Mouse (Mus musculus) neural tube, embryonic 15.5 days (tissue): ENCODE measurements around the gene Klk11. TPM values are rescaled to one million over a fixed set of nuclear protein-coding genes. Genes with fewer than 3 reads are reported as not detected.

Source experiments
- ATAC-seq: fragments of 200-750 bp; cut with Nextera tagmentation; 2 replicates; pipeline ENCODE4 v1.8.0; 2017; ENCODE audit warnings: mild to moderate bottlenecking, moderate TSS enrichment, moderate library complexity; ENCODE audit not compliant: low FRiP score
- H3K27ac ChIP-seq: fragments of 300-500 bp; sonication (generic); replicated peaks from 2 replicates; pipeline ENCODE4 v1.5.1; 2015; ENCODE audit warnings: mild to moderate bottlenecking, inconsistent platforms
- H3K27me3 ChIP-seq: fragments of 300-500 bp; sonication (generic); replicated peaks from 2 replicates; pipeline ENCODE4 v1.6.1; 2015; ENCODE audit warnings: inconsistent platforms
- H3K36me3 ChIP-seq: fragments of 300-500 bp; sonication (generic); 2 replicates; pipeline ENCODE4 v1.6.1; 2015; ENCODE audit warnings: inconsistent platforms
- H3K4me1 ChIP-seq: fragments of 300-500 bp; sonication (generic); 2 replicates; pipeline ENCODE4 v1.6.1; 2015; ENCODE audit warnings: inconsistent platforms
- H3K4me2 ChIP-seq: fragments of 300-500 bp; sonication (generic); 2 replicates; pipeline ENCODE4 v1.6.1; 2015; ENCODE audit warnings: inconsistent platforms, mild to moderate bottlenecking, moderate library complexity
- H3K4me3 ChIP-seq: fragments of 300-500 bp; sonication (generic); replicated peaks from 2 replicates; pipeline ENCODE4 v1.5.1; 2015; ENCODE audit warnings: mild to moderate bottlenecking, inconsistent platforms
- H3K9ac ChIP-seq: fragments of 300-500 bp; sonication (generic); replicated peaks from 2 replicates; pipeline ENCODE4 v1.6.1; 2015; ENCODE audit warnings: mild to moderate bottlenecking, inconsistent platforms
- H3K9me3 ChIP-seq: fragments of 300-500 bp; sonication (generic); replicated peaks from 2 replicates; pipeline ENCODE4 v1.6.1; 2016; ENCODE audit warnings: inconsistent platforms
- WGBS: fragments of 180-500 bp; shearing (Covaris S2); methylation state at CpG from one replicate; pipeline ENCODE4 v1.1.7; 2015; ENCODE audit warnings: mixed read lengths; 5-methylcytosine and 5-hydroxymethylcytosine counted together
- polyA plus RNA-seq: library from polyadenylated mRNA; unstranded; fragments of >200 nt; fragmentation: Nextera tagmentation; extraction: Ambion mirVana; gene quantifications from 2 replicates; pipeline ENCODE4 v1.2.1, GENCODE M21; 2015

Gene Klk11
- polyA plus RNA-seq, 1 experiment from 2014 or later, result not detected

DNA sequence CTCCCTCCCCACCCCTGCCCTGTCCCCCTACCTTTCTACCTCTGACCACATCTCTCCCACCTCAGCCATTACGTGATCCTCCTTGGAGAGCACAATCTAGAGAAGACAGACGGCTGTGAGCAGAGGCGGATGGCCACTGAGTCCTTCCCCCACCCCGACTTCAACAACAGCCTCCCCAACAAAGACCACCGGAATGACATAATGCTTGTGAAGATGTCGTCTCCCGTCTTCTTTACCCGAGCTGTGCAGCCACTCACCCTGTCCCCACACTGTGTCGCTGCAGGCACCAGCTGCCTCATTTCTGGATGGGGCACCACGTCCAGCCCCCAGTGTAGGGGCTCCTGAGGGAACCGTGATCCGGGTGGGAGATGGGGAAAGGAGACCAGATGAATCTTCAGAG lies 3.0 kb downstream of the Klk11 start:
- H3K36me3 ChIP-seq, result no peaks in the 10 kb centered on the region
- H3K4me2 ChIP-seq, result no peak overlapping the region
- ATAC-seq, result no peak
- no peaks in the 10 kb centered on the region for H3K27me3 ChIP-seq
- no peak overlapping the region for H3K27ac ChIP-seq
- H3K9me3 ChIP-seq, result no peaks in the 10 kb centered on the region
- H3K4me3 ChIP-seq, result no peak overlapping the region
- peaks cover 2% of the 10 kb centered on the region; the same call in 1 of the 2 replicates for H3K4me1 ChIP-seq
- 88% methylated on average over 12 of the region's 12 CpGs for whole genome bisulfite sequencing
- no peak overlapping the region for H3K9ac ChIP-seq

DNA sequence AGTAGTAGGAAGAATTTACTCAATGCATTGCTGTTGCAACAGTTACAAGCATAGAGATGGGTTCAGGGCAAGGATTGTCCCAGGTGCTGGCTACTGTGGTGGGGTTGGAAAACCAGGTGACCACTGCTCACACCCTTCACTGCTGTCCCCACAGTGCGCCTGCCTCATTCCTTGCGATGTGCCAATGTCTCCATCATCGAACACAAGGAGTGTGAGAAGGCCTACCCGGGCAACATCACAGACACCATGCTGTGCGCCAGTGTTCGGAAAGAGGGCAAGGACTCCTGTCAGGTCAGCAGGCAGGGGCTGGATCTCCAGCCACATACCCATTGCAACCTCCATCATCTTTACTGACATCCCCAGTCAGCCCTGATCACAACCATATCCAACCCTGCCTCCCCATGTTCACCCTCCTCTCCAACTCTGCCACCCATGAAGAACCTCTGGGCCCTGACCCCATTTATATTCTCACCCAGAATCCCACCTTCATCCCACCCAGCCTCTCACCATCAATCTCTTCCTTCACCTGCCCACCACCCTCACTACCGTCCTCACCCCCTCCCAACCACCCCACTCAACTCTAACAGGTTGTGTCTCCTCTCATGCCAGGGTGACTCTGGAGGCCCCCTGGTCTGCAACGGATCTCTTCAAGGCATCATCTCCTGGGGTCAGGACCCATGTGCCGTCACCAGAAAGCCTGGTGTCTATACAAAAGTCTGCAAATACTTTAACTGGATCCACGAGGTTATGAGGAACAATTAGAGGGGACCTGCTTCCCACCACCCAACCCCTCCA lies 4.0 kb downstream of the Klk11 start:
- ATAC-seq, result no peak
- no peaks in the 10 kb centered on the region for H3K9me3 ChIP-seq
- H3K36me3 ChIP-seq, result no peaks in the 10 kb centered on the region
- H3K4me2 ChIP-seq, result no peak overlapping the region
- WGBS, result 90% methylated on average over 10 of the region's 10 CpGs
- peaks cover 4% of the 10 kb centered on the region for H3K27me3 ChIP-seq
- no peak overlapping the region for H3K9ac ChIP-seq
- peaks cover 5% of the 10 kb centered on the region; the same call in 1 of the 2 replicates for H3K4me1 ChIP-seq
- no peak overlapping the region for H3K4me3 ChIP-seq
- no peak overlapping the region for H3K27ac ChIP-seq

DNA sequence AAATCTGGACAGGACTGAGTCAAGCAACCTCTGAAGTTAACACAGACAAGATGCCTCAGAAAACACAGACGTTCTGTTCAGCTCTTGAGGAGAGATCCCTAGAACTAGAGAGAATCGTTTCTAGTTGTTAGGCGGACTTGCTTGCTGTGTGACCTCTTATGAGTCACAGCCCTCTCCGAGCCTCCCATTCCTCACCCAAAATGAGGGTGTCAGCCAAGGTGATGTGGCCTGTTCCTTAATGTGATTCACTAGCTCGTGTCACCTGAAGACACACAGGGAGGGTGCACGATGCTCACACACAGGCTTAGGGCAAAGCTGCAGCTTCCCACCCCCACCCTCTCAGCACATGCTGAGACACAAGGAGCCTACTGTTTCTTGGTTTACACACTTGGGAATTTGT lies 5.8 kb downstream of the Klk11 start:
- H3K4me2 ChIP-seq, result no peak overlapping the region
- no peaks in the 10 kb centered on the region for H3K9me3 ChIP-seq
- peaks cover 6% of the 10 kb centered on the region for H3K27me3 ChIP-seq
- 83% methylated on average over 6 of the region's 6 CpGs for WGBS
- H3K9ac ChIP-seq, result no peak overlapping the region
- H3K36me3 ChIP-seq, result no peaks in the 10 kb centered on the region
- peaks cover 5% of the 10 kb centered on the region; the same call in 1 of the 2 replicates for H3K4me1 ChIP-seq
- no peak overlapping the region for H3K4me3 ChIP-seq
- ATAC-seq, result no peak
- H3K27ac ChIP-seq, result no peak overlapping the region

DNA sequence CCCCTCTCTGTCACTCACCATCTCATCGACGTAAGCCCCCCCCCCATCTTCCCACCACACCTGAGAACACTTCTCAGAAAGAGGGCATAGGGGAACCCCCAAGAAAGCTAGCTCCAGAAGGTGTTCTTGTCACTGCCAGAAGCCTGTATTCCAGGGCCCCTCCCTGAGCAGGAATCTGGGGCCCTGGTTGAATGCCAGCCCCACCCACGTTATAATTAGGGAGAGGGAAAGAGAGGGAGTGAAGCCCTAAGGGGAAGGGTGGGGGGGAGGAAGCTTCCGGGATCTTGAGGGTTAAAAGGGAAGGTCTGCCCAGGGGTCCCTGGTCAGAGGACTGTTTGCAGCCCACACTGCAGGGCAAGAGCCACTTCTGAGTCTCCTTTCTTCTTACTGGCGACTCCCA lies 6.3 kb downstream of the Klk11 start, which contains the start of gene Klk10:
TSS of gene Klk10 (plus strand) at position 290 of the 400 bp plus-strand sequence.
- 45% methylated on average over 5 of the region's 5 CpGs for WGBS
- no peaks in the 10 kb centered on the region for H3K9me3 ChIP-seq
- no peak for ATAC-seq
- no peak within 1 kb of the TSS for H3K27ac ChIP-seq
- no peak within 1 kb of the TSS for H3K9ac ChIP-seq
- H3K4me2 ChIP-seq, result no peak within 1 kb of the TSS
- H3K27me3 ChIP-seq, result peaks cover 6% of the 10 kb centered on the region
- peaks cover 5% of the 10 kb centered on the region; the same call in 1 of the 2 replicates for H3K4me1 ChIP-seq
- H3K36me3 ChIP-seq, result no peaks in the 10 kb centered on the region
- no peak within 1 kb of the TSS for H3K4me3 ChIP-seq

DNA sequence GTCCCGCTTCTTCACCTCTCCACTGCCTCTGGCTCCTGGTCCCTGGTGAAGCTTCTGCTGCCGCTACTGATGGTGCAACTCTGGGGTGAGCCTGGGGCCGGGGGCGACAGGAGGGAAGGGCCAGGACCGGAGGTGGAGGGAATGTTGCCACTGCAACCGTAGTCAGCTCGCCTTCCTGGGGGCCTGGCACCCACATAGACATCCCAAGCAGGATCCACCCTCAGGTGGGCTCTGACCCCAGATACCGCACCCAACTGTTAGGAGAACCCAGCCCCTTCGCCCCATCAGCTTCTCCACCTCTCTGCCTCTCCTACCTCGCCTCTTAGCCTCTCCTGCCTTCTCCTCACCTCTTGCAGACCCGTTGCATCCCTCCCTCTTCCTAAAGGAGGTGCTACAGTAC lies 7.1 kb downstream of the Klk11 start:
- ATAC-seq, result no peak
- peaks cover 5% of the 10 kb centered on the region; the same call in 1 of the 2 replicates for H3K4me1 ChIP-seq
- H3K9me3 ChIP-seq, result no peaks in the 10 kb centered on the region
- no peak overlapping the region for H3K27ac ChIP-seq
- H3K4me2 ChIP-seq, result no peak overlapping the region
- 87% methylated on average over 11 of the region's 11 CpGs for WGBS
- H3K36me3 ChIP-seq, result no peaks in the 10 kb centered on the region
- H3K4me3 ChIP-seq, result no peak overlapping the region
- H3K9ac ChIP-seq, result no peak overlapping the region
- H3K27me3 ChIP-seq, result peaks cover 6% of the 10 kb centered on the region

DNA sequence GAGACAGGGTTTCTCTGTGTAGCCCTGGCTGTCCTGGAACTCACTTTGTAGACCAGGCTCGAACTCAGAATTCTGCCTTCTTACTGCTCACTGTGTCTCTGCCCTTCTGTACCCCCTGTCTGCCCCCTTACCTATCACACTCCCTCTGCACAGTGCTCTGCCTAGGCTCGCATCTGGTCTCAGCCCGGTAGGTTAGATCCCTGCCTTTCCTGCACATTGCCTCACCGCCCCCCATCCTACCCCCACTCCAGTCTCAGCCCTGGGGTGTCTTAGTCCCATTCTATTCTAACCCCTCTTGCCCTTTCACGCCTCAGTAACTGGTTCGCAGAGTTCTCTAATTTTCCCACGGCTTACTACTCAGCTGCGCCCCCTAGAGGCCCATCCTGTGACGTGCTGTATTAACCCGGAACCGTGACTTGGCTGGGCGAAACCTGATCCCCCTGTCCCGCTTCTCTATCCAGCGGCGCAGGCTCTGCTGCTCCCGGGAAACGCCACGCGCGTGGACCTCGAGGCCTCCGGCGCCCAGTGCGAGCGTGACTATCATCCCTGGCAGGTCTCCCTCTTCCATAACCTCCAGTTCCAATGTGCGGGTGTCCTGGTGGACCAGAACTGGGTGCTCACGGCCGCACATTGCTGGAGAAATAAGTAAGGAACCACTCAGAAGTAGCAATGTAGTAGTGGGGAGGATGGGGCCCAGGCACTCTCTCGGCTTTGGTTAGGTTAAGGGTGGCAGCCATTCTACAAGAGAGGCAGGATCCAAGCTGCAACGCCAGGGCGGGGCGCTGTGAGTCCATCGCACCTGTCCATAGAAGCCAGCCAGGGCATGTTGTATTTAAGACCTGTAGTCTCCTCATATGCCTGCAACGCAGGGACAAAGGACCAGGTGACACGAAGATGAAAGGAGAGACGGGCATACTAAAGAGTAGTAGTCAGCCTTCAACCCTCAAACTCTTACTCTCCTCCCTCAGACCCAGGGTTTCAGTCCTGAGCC lies 8.2 kb downstream of the Klk11 start:
- peaks cover 5% of the 10 kb centered on the region; the same call in 1 of the 2 replicates for H3K4me1 ChIP-seq
- no peaks in the 10 kb centered on the region for H3K36me3 ChIP-seq
- H3K27me3 ChIP-seq, result peaks cover 6% of the 10 kb centered on the region
- peak; percentile 76; the same call in 1 of the 2 replicates for ATAC-seq
- H3K27ac ChIP-seq, result no peak overlapping the region
- no peaks in the 10 kb centered on the region for H3K9me3 ChIP-seq
- 10% methylated on average over 36 of the region's 36 CpGs for WGBS
- peak overlapping the region; percentile 34 for H3K4me3 ChIP-seq
- peak overlapping the region; percentile 70 for H3K4me2 ChIP-seq
- peak overlapping the region; percentile 47; the same call in 1 of the 2 replicates for H3K9ac ChIP-seq

DNA sequence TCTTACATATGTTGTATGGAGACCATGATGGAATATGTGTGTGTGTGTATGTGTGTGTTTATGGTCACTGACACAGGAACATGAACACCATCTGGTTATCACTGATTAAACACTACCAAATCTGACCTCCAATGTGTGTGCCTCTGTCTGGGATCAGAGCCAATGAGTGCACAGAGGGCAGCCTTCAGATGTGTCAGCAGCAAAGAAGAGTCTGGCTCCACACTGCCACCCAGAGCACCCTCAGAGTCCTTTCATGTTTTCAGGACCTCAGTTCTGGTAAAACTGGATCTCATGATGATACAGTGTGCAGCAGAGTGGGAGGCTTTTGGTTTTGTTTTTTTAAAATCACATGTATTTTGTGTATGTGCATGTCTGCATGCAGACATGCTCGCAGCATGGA lies 10.9 kb downstream of the Klk11 start:
- ATAC-seq, result no peak
- H3K4me3 ChIP-seq, result no peak overlapping the region
- H3K4me1 ChIP-seq, result peaks cover 5% of the 10 kb centered on the region; the same call in 1 of the 2 replicates
- no peaks in the 10 kb centered on the region for H3K36me3 ChIP-seq
- no peak overlapping the region for H3K4me2 ChIP-seq
- no peak overlapping the region for H3K27ac ChIP-seq
- no peak overlapping the region for H3K9ac ChIP-seq
- H3K27me3 ChIP-seq, result peaks cover 6% of the 10 kb centered on the region
- H3K9me3 ChIP-seq, result no peaks in the 10 kb centered on the region
- WGBS, result 89% methylated on average over 1 of the region's 1 CpGs

DNA sequence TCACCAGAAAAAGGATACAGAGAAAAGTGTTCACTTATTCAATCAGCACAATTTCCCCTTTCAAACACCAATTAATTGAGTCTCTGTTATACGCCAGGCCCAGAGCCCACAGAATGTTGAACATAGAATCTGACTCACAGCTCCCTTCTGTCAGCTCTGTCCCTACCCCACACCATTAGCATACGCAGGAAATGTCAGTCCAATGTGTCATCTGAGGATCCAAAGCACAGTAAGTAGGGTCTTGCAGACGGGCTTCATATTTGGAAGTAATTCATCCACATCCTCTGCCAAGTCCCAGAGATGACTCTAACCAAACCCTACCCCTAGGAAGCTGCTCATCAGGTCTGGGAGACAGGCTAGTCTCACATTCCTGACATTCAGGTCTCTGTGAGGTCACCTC lies 13.7 kb downstream of the Klk11 start:
- Histone ChIP-seq H3K9ac (no peak overlapping the region), H3K4me2 (no peak overlapping the region), H3K36me3 (no peaks in the 10 kb centered on the region), H3K9me3 (no peaks in the 10 kb centered on the region), H3K27me3 (peaks cover 5% of the 10 kb centered on the region), H3K27ac (no peak overlapping the region), H3K4me1 (no peaks in the 10 kb centered on the region), H3K4me3 (no peak overlapping the region)
- ATAC-seq, result no peak
- 83% methylated on average over 3 of the region's 3 CpGs for WGBS

DNA sequence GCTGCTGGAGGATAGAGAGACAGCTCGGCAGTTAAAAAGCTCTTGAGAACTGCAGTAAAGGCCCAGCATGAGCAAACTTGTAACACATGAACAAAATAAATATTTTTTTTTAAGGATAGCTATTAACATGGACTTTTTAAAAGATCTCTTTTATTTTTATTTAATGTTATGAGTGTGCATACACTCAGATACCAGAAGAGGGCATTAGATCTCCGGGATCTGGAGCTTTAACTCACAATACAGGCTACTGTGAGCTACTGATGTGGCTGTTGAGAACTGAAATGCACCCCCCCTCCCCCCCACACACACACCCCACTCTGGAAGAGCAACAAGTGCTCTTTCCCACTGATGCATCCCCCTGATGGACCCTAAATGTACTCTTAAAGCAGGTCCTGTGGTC lies 14.9 kb downstream of the Klk11 start:
- no peak for ATAC-seq
- Histone ChIP-seq H3K4me2 (no peak overlapping the region), H3K36me3 (no peaks in the 10 kb centered on the region), H3K4me3 (no peak overlapping the region), H3K9me3 (no peaks in the 10 kb centered on the region), H3K9ac (no peak overlapping the region), H3K27ac (no peak overlapping the region), H3K27me3 (0 out of 2 replicates have a peak, but pooled peaks cover 3% of the 10 kb centered on the region), H3K4me1 (no peaks in the 10 kb centered on the region)
- 83% methylated on average over 2 of the region's 2 CpGs for WGBS

DNA sequence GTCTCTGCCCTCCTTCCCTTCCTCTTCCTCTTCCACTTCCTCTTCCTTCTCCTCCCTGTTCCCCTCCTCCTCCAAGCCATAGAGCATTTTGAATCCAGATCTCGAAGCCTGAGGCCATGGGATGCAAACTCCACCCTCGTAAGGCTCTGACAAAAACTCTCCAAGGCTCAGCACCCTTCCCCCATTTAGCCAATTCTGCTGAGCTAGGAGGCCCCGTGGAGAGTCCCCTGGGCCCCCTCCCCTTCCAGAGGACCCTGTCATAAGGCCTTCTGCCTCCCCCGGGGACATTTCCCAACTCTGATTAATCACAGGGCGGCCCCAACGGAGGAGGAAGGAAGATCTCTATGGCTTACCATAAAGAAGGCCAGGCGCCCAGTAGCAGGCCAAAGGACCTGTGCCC lies 17.2 kb downstream of the Klk11 start, which contains the start of gene Klk9:
TSS of gene Klk9 (plus strand) at position 301 of the 400 bp plus-strand sequence.
- Histone ChIP-seq H3K4me3 (no peak within 1 kb of the TSS), H3K27ac (no peak within 1 kb of the TSS), H3K9me3 (no peaks in the 10 kb centered on the region), H3K4me1 (peaks cover 11% of the 10 kb centered on the region), H3K27me3 (peaks cover 23% of the 10 kb centered on the region), H3K9ac (no peak within 1 kb of the TSS), H3K36me3 (no peaks in the 10 kb centered on the region), H3K4me2 (no peak within 1 kb of the TSS)
- ATAC-seq, result no peak
- WGBS, result 75% methylated on average over 7 of the region's 7 CpGs

DNA sequence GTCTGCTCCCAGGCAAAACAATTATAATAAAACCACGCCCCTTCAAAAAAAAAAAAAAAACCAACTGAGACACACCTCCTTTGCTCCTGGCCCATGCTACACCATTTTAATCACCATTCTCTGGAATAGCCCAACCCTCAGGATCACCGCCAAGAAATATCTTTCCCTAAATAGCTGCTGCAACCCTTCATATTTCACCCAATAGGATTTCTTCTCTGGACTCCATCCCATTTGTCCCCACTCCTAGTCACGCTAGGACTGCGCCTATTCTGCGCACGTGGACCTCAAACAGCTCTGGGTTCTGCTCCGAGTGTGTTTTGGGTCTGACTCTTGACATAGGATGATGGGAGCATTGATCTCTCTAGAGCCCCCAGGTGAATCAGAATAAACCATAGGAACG lies 22.0 kb downstream of the Klk11 start:
- Histone ChIP-seq H3K4me1 (peaks cover 22% of the 10 kb centered on the region), H3K9ac (peak overlapping the region; percentile 45), H3K4me3 (peak overlapping the region; percentile 53), H3K27ac (no peak overlapping the region), H3K9me3 (no peaks in the 10 kb centered on the region), H3K4me2 (peak overlapping the region; percentile 87), H3K27me3 (peaks cover 37% of the 10 kb centered on the region), H3K36me3 (no peaks in the 10 kb centered on the region)
- ATAC-seq, result peak; percentile 43
- 5% methylated on average over 8 of the region's 8 CpGs for WGBS
